Mouse (Mus musculus) layer of hippocampus, adult 6 months (tissue): ENCODE data around the gene Aurkb. TPM values are rescaled to one million over a fixed set of nuclear protein-coding genes. Genes with fewer than 3 reads are reported as not detected.

Experiments
- long read RNA-seq, 2 experiments: library from polyadenylated mRNA; unstranded; transcript quantifications; one replicate each; pipeline ENCODE4 v2.0.0; 2019 to 2020
- polyA plus RNA-seq: library from polyadenylated mRNA; unstranded; fragments of <200 nt; fragmentation: Nextera tagmentation; gene quantifications from 2 replicates; pipeline ENCODE4 v1.2.3, GENCODE M21; 2021

Aurkb gene
- 0.54 TPM in 2 replicates for polyA plus RNA-seq
- long read RNA-seq, experiment 1, partial matches to known transcripts: 0 of 1 reads
- long read RNA-seq, experiment 1, other reads (novel, unspliced or antisense): 0 of 1 reads
- long read RNA-seq, experiment 2: 0 reads

GRCm38 (mm10) chr11:69045531-69046394 lies at the start of gene Aurkb:
Gene Aurkb (plus strand): TSS chr11:69045647.

GRCm38 (mm10) chr11:69008182-69009121 lies 37.0 kb upstream of the Aurkb start, which contains the start of gene Pfas:
Gene Pfas (minus strand): TSS chr11:69008460.

GRCm38 (mm10) chr11:69015644-69016441 lies 29.6 kb upstream of the Aurkb start, which contains the start of gene Ctc1:
Gene Ctc1 (plus strand): TSS chr11:69015911.

GRCm38 (mm10) chr11:69059357-69059974 lies 14.0 kb downstream of the Aurkb start, which contains the start of gene Borcs6:
Gene Borcs6 (plus strand): TSS chr11:69059717.

GRCm38 (mm10) chr11:69070590-69071222 lies 25.3 kb downstream of the Aurkb start, which contains the start of gene Tmem107:
Gene Tmem107 (plus strand): TSS chr11:69070806.

GRCm38 (mm10) chr11:69088103-69088855 lies 42.8 kb downstream of the Aurkb start, which contains the start of gene Vamp2:
Gene Vamp2 (plus strand): TSS chr11:69088490.

GRCm38 (mm10) chr11:69094697-69095429 lies 49.4 kb downstream of the Aurkb start, which contains the start of gene Per1:
Gene Per1 (plus strand): TSS chr11:69095217.

Other genes with a start within 250 kb of the Aurkb start
- 71.2 and 71.4 TPM in 2 replicates for gene Ndel1, start 173.8 kb upstream of the Aurkb start, polyA plus RNA-seq
- gene Rnf222, start 157.1 kb upstream of the Aurkb start, polyA plus RNA-seq: not detected in 2 replicates
- gene Rpl26, start 144.1 kb upstream of the Aurkb start, polyA plus RNA-seq: 3,357 and 3,616 TPM in 2 replicates
- not detected in 2 replicates for gene Odf4, start 118.6 kb upstream of the Aurkb start, polyA plus RNA-seq
- gene Arhgef15, start 88.2 kb upstream of the Aurkb start, polyA plus RNA-seq: 2.4 TPM in 2 replicates
- gene Slc25a35, start 77.5 kb upstream of the Aurkb start, polyA plus RNA-seq: 1.9 and 2.4 TPM in 2 replicates
- 25.3 and 26.8 TPM in 2 replicates for gene Rangrf, start 70.5 kb upstream of the Aurkb start, polyA plus RNA-seq
- 8.4 and 21.6 TPM in 2 replicates for gene Pfas, start 37.2 kb upstream of the Aurkb start, polyA plus RNA-seq
- gene Ctc1, start 29.7 kb upstream of the Aurkb start, polyA plus RNA-seq: 16.8 and 19.8 TPM in 2 replicates
- gene Borcs6, start 14.1 kb downstream of the Aurkb start, polyA plus RNA-seq: 11.4 and 13.2 TPM in 2 replicates
- 40.3 and 42.2 TPM in 2 replicates for gene Tmem107, start 25.2 kb downstream of the Aurkb start, polyA plus RNA-seq
- 412 and 583 TPM in 2 replicates for gene Vamp2, start 42.8 kb downstream of the Aurkb start, polyA plus RNA-seq
- 30.5 and 39.5 TPM in 2 replicates for gene Per1, start 49.6 kb downstream of the Aurkb start, polyA plus RNA-seq
- 0.53 and 0.58 TPM in 2 replicates for gene Hes7, start 74.8 kb downstream of the Aurkb start, polyA plus RNA-seq
- 0.84 and 0.90 TPM in 2 replicates for gene 9130213A22Rik, start 76.9 kb downstream of the Aurkb start, polyA plus RNA-seq
- 5.9 and 8.6 TPM in 2 replicates for gene Aloxe3, start 80.2 kb downstream of the Aurkb start, polyA plus RNA-seq
- 2.7 and 2.8 TPM in 2 replicates for gene Alox12b, start 111.3 kb downstream of the Aurkb start, polyA plus RNA-seq
- gene Alox8, start 152.2 kb downstream of the Aurkb start, polyA plus RNA-seq: 3.5 and 5.1 TPM in 2 replicates
- gene Gucy2e, start 191.4 kb downstream of the Aurkb start, polyA plus RNA-seq: 0.44 and 0.55 TPM in 2 replicates